Mouse (Mus musculus): Measurements from ENCODE around the gene Rpp25. TPM values are rescaled to one million over a fixed set of nuclear protein-coding genes. Genes with fewer than 3 reads are reported as not detected.

The Rpp25 gene
- total and polyA plus RNA-seq, 2 experiments from 2014 or later, result 24.8 to 26.5 TPM

DNA sequence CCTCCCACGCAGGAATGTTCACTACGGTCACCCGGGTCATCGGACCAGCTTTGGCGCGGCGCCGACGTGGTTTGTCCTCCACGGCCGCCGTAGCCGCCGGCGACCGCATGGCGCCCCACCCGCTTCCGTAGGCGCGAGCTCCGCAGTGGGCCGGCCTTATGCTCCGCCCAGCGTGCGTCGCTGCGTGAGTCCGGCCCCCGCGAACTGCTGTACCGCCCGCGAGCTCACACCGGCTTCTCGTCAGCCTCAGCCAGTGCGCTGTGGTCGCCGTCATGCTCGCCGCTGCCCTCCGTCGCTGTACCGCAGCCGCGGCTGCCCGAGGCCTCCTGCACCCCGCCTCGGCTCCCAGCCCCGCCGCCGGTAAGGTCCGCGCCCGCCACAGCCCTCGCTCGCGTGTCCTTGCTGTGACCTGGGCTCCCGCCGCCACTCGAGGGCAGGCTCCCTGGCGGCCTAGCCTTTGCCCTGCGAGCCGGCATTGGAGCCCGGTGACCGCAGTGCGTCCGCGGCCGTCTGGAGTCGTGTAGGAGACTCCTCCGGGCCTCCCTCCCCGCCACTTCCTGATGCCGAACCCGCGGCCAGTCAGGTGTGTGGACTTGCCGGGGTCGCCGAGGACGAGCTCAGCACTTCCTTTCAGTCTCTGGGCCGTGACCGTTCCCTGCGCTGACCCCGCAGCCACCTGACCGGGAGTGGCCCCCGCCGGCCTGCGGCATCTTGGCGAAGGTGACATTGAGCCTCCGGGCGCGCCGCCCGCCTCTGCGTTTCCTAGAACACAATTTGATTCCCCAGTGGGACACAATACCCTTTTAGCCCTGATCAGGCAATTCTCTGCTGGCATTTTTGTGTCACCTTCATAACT is 17.5 kb downstream of the Rpp25 start, which contains the start of gene Cox5a:
Gene Cox5a, plus strand, starts transcription at position 219 of the 856 bp plus-strand sequence.
- Histone ChIP-seq H3K4me1 (ENCODE audit: insufficient read depth, low read length) (peaks cover 10% of the 10 kb centered on the region; the same call in 1 of the 2 replicates), H3K9ac (replicated peaks; ENCODE audit: low read length, poor library complexity, severe bottlenecking) (peak within 1 kb of the TSS; percentile 99), H3K4me2 (ENCODE audit: low read depth, low read length, poor library complexity, severe bottlenecking) (peak within 1 kb of the TSS; percentile 58), H3K4me3 (ENCODE audit: low read depth, low read length) (peak within 1 kb of the TSS; percentile 90), H3K36me3 (ENCODE audit: insufficient read depth, low read length) (no peaks in the 10 kb centered on the region), H3K27me3 (ENCODE audit: insufficient read depth, low read length) (no peaks in the 10 kb centered on the region), H3K9me3 (ENCODE audit: low read length) (no peaks in the 10 kb centered on the region), H3K27ac (ENCODE audit: low read depth, low read length) (peak within 1 kb of the TSS; percentile 94)
- TF ChIP-seq CTCF (IDR thresholded peaks at IDR 0.05), result 0 out of 2 replicates have a peak, but pooled peaks have one; percentile 0
- DNase-seq (ENCODE audit: low spot score) (peak; percentile 95), ATAC-seq (ENCODE audit: low FRiP score) (peak; percentile 95)
- under 1% methylated on average over 92 of the region's 95 CpGs for WGBS

DNA sequence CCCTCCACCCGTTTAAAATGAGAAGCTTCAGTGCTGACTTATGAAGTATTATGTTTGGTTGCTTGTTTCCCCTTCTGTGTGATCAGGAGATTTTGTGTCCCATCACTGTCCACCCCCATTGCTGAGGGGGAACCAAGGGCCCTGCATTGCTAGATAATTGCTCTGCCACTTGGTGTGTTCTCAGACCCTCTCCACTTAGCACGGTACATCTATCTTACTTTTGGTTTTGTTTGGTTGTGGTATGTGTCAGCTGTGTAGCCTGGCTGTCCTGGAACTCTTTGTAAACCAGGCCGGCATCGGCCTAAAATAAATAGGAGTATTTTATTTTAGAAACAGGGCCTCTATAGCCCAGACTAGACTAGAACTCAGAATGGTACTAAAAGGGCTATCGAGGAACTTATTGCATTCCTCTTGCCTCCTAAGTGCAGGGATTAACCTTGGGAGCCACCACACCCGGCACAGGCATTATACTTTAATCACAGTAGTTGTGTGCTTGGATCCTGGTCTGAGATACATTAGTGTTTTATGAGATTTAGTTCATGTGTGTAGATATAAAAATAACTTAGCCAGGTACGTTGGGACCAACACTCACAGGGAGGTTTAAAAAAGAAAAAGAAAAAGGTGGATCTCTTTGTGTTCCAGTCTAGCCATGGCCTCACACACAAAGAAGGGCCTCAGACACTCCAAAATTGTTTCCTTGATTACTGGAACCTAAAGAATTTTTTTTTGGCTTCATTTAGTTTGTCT is 18.5 kb downstream of the Rpp25 start:
- Histone ChIP-seq H3K27me3 (ENCODE audit: insufficient read depth, low read length) (no peaks in the 10 kb centered on the region), H3K9ac (replicated peaks; ENCODE audit: low read length, poor library complexity, severe bottlenecking) (peak overlapping the region; percentile 99), H3K4me3 (ENCODE audit: low read depth, low read length) (peak overlapping the region; percentile 90), H3K4me1 (ENCODE audit: insufficient read depth, low read length) (peaks cover 10% of the 10 kb centered on the region; the same call in 1 of the 2 replicates), H3K9me3 (ENCODE audit: low read length) (no peaks in the 10 kb centered on the region), H3K27ac (ENCODE audit: low read depth, low read length) (peak overlapping the region; percentile 94), H3K4me2 (ENCODE audit: low read depth, low read length, poor library complexity, severe bottlenecking) (peak overlapping the region; percentile 58), H3K36me3 (ENCODE audit: insufficient read depth, low read length) (no peaks in the 10 kb centered on the region)
- DNase-seq (ENCODE audit: low spot score) (no peak), ATAC-seq (ENCODE audit: low FRiP score) (no peak)
- WGBS, result 34% methylated on average over 7 of the region's 7 CpGs
- TF ChIP-seq CTCF (IDR thresholded peaks at IDR 0.05), result no peak

DNA sequence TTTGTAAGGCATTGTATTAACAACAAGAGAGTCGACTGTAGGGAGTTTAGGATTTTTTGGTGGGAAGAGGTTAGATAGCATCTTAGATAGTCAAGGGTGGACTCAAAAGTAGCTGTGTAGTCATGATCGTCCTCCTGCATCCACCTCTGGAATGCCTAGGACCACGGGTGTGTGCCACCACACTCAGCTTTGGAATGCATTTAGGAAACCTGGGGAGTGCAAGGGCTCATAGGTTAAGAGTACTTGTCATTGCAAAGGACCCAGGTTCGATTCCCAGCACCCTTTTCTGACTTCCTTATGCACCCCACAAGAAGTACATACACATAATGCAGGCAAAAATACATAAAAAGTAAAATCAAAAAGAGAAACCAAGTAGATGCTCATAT is 19.0 kb downstream of the Rpp25 start:
- H3K4me3 ChIP-seq (ENCODE audit: low read depth, low read length), result peak overlapping the region; percentile 90; the same call in 1 of the 2 replicates
- no peaks in the 10 kb centered on the region for H3K9me3 ChIP-seq (ENCODE audit: low read length)
- no peak overlapping the region for H3K27ac ChIP-seq (ENCODE audit: low read depth, low read length)
- H3K4me2 ChIP-seq (ENCODE audit: low read depth, low read length, poor library complexity, severe bottlenecking), result peak overlapping the region; percentile 58
- ATAC-seq (ENCODE audit: low FRiP score) (no peak), DNase-seq (ENCODE audit: low spot score) (no peak)
- TF ChIP-seq CTCF (IDR thresholded peaks at IDR 0.05), result no peak
- no peak overlapping the region for H3K9ac ChIP-seq (replicated peaks; ENCODE audit: low read length, poor library complexity, severe bottlenecking)
- WGBS, result 85% methylated on average over 4 of the region's 4 CpGs
- H3K4me1 ChIP-seq (ENCODE audit: insufficient read depth, low read length), result peaks cover 10% of the 10 kb centered on the region; the same call in 1 of the 2 replicates
- no peaks in the 10 kb centered on the region for H3K36me3 ChIP-seq (ENCODE audit: insufficient read depth, low read length)
- H3K27me3 ChIP-seq (ENCODE audit: insufficient read depth, low read length), result no peaks in the 10 kb centered on the region

DNA sequence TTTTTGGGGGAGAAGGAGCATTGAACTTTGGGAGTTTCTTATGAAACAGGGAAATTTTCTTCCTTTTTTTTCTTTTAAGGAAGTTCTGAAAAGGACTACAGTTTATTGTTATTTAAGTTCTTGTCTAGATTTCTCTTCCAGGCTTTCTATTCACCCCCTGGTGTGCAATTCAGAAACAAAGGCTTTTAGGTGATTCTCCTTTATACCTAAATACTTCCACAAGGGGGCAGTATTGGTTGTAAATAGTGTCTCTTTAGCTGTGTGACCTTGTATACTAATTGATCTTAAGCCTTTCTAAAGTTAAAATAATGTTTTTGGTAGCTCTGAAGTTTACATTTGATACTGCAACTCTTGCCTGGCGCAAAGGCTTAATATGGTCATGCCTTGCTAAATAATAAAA is 19.9 kb downstream of the Rpp25 start:
- DNase-seq (ENCODE audit: low spot score) (peak; percentile 90), ATAC-seq (ENCODE audit: low FRiP score) (no peak)
- Histone ChIP-seq H3K27me3 (ENCODE audit: insufficient read depth, low read length) (no peaks in the 10 kb centered on the region), H3K9me3 (ENCODE audit: low read length) (no peaks in the 10 kb centered on the region), H3K4me3 (ENCODE audit: low read depth, low read length) (no peak overlapping the region), H3K4me1 (ENCODE audit: insufficient read depth, low read length) (peaks cover 10% of the 10 kb centered on the region; the same call in 1 of the 2 replicates), H3K4me2 (ENCODE audit: low read depth, low read length, poor library complexity, severe bottlenecking) (no peak overlapping the region), H3K27ac (ENCODE audit: low read depth, low read length) (no peak overlapping the region), H3K36me3 (ENCODE audit: insufficient read depth, low read length) (no peaks in the 10 kb centered on the region), H3K9ac (replicated peaks; ENCODE audit: low read length, poor library complexity, severe bottlenecking) (no peak overlapping the region)
- peak; percentile 74 for TF ChIP-seq CTCF (IDR thresholded peaks at IDR 0.05)
- 92% methylated on average over 1 of the region's 1 CpGs for WGBS

DNA sequence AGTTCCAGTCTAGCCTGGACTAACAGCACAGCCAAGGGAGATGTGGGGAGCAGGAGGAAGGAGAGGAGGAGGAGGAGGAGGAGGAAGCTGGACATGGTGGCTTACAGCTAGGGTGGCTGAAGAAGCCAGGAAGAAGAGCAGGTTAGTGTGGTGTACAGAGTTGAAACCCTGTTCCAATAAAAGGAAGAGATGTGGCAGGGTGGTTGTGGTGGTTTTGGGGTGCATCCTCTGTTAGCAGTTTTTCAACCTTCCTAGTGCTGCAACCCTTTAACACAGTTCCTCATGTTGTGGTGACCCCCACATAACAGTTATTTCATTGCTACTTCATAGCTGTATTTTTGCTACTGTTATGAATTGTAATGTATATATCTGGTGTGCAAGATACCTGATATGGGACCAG is 20.6 kb downstream of the Rpp25 start:
- Histone ChIP-seq H3K27me3 (ENCODE audit: insufficient read depth, low read length) (no peaks in the 10 kb centered on the region), H3K9me3 (ENCODE audit: low read length) (no peaks in the 10 kb centered on the region), H3K27ac (ENCODE audit: low read depth, low read length) (no peak overlapping the region), H3K4me3 (ENCODE audit: low read depth, low read length) (no peak overlapping the region), H3K36me3 (ENCODE audit: insufficient read depth, low read length) (peaks cover 3% of the 10 kb centered on the region; the same call in 1 of the 2 replicates), H3K4me1 (ENCODE audit: insufficient read depth, low read length) (peaks cover 10% of the 10 kb centered on the region; the same call in 1 of the 2 replicates), H3K9ac (replicated peaks; ENCODE audit: low read length, poor library complexity, severe bottlenecking) (no peak overlapping the region), H3K4me2 (ENCODE audit: low read depth, low read length, poor library complexity, severe bottlenecking) (no peak overlapping the region)
- TF ChIP-seq CTCF (IDR thresholded peaks at IDR 0.05), result no peak
- ATAC-seq (ENCODE audit: low FRiP score) (no peak), DNase-seq (ENCODE audit: low spot score) (no peak)
